Mouse (Mus musculus) layer of hippocampus, postnatal 10 days (tissue): ENCODE results near the gene Gm45521. TPM values are rescaled to one million over a fixed set of nuclear protein-coding genes. Genes with fewer than 3 reads are reported as not detected.

Source experiments
- DNase-seq, 2 experiments: peaks; one replicate each; pipeline ENCODE4 v3.0.0; 2021; ENCODE audit warnings: low spot score in 2 of 2
- long read RNA-seq: library from polyadenylated mRNA; stranded (forward); transcript quantifications from one replicate; pipeline ENCODE4 v2.0.0, GENCODE M21; 2023
- total RNA-seq, 2 experiments: library from RNA; stranded (reverse); gene quantifications; 2 replicates each; pipeline ENCODE4 v1.2.3; 2021

The Gm45521 gene
- total RNA-seq: under 1 TPM; 0.54 to 0.96 TPM
- long read RNA-seq, partial matches to known transcripts: 0 of 1 reads
- long read RNA-seq, other reads (novel, unspliced or antisense): 1 of 1 reads

DNA sequence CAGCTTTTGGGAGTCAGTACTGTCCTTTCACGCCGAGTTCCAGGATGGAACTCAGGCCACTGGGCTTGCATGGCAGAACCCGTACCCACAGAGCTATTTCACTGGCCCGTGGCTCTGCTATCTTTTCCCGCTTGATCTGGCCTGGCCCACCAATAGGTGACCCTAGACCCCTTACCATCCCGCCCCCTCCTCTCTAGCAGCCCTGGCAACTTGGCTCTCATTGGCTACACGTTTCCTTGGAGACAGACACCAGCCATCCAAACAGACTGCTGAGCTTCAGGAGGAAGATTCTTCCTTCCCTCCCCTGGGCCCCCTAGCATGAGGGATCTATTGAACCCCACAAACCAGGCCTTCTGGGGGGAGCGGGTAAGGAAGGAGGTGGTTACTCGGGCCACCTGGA is at the start of gene Gm45521:
TSS of gene Gm45521 (plus strand) at position 240 of the 400 bp plus-strand sequence.
- DNase-seq: no peak

DNA sequence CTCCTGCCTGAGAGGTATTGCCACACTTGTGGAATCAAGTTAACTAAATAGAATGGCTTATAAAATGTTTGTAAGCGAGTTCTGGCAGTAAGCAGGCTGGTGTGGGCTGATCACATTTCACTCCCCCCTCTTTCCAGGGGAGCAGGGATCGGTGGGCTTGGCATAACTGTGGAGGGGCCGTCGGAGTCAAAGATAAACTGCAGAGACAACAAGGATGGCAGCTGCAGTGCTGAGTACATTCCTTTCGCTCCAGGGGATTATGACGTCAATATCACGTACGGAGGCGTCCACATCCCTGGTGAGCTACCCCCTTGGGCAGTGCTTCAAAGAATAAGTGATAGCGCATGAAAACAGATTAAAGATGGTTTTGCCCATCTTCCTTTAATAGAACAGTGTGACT is 47.6 kb upstream of the Gm45521 start:
- no peak for DNase-seq

GRCm38 (mm10) chr14:7913842-7914241 is 43.2 kb upstream of the Gm45521 start:
- no peak for DNase-seq

GRCm38 (mm10) chr14:7914461-7914860 is 42.6 kb upstream of the Gm45521 start:
- no peak for DNase-seq

DNA sequence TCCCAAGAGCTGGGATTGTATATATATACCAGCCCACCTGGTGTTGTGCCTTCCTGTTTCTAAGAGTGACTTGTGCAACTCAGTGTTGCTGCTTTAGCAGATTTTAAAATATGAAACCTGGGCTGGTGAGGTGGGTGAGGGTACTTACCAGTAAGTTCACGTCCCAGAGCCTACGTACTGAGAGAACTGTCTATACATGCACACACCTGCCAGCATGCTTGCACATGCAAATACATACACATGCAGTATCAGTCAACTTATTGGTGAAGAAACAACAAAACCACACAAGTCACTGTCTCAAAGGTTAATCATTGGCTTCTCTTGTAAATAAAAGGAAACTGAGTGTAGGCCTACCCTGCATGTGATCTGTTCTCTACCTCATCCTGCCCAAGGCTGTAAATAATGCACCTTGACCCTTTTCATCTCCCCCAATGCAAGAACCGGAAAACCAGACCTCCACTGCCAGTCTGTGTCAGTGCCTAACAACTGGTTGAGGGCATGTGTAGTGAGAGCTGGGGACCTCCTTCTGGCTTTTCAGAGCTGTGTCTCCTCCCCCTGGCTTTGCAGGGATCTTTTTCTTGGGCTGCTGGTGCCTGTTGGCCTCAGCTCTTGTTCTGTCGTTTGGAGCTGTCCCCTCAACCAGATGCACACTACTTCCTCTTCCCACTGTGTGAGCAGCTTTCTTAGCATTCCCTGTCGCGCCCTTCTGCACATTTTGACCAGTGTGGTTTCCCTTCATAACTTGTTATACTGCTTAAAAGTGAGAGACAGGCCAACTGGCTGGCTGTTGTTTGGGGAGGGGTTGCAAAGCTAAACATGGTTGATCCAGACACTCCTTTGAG is 38.7 kb upstream of the Gm45521 start:
- DNase-seq: no peak

DNA sequence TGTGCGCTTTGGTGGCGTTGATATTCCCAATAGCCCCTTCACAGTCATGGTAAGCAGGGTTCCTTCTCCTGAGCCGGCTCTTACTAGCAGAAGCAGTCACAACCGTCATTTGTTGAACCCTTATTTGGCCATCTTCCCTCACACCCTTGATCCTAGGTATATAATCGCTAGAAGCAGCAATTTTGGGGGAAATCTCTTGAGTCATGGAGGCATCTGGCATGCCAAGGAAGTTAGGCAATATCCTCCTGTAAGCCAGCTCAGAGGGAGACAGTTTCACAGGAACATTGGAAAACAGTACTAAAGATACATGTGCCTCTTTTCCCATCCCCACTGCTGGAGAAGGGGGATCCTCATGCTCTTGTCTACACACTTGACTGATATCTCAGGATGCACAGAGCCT is 37.8 kb upstream of the Gm45521 start:
- no peak for DNase-seq

DNA sequence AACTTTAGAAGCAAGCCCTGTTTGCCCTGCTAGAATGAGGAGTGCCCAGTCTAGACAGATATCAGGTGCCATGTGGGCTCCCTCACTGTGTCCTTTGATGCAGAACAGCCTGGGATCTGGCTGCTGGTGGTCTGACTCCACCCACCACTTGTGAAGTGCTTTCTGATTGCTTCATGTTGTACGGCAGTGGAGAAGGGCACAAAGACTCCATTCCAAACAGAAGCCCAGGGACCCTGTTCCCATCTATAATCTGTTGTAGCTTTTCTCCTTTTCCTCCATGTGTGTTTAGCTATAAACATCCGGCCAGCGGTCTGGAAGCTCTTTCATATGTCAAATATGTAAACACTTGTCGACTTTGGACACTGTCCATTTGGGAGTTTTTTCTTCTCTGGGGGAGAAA is 37.2 kb upstream of the Gm45521 start:
- DNase-seq: no peak

DNA sequence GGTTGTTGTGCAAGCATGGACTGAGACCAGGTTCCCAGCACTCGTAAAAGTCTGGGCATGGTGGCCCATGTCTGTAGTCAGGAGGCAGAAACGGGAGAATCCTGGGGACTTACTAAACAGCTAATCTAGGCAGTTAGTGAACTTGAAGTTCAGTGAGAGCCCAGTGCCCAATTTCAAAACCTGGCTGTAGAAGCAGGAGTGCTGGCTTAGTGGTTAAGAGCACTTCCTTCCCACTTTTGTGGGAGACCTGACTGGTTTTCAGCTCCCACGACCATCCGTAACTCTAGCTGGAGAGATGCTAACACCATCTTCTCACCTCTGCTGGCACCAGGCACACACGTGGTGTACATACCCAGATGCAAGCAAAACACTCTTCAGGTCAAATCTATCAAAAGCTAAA is 35.6 kb upstream of the Gm45521 start:
- DNase-seq: no peak

- DNase-seq: no peak
Observed at GRCm38 (mm10) chr14:7923635-7924034, 33.5 kb upstream of the Gm45521 start.

GRCm38 (mm10) chr14:7928362-7928761 is 28.7 kb upstream of the Gm45521 start:
- DNase-seq: no peak

DNA sequence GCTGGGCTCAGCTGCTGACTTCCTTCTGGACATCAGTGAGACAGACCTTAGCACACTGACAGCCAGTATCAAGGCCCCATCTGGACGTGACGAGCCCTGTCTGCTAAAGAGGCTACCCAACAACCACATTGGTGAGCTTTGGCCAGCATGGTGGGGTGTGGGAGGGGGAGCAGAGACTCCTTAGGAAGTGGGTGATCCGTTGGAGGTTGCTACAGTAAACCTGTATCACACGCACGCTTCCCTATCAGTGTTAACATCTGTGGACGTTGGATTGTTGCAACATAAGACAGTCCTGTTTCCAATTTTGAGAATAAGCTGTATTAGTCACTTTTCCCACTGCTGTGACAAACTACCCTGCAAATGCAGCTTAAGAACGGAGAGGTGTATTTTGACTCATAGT is 28.1 kb upstream of the Gm45521 start:
- DNase-seq: no peak

DNA sequence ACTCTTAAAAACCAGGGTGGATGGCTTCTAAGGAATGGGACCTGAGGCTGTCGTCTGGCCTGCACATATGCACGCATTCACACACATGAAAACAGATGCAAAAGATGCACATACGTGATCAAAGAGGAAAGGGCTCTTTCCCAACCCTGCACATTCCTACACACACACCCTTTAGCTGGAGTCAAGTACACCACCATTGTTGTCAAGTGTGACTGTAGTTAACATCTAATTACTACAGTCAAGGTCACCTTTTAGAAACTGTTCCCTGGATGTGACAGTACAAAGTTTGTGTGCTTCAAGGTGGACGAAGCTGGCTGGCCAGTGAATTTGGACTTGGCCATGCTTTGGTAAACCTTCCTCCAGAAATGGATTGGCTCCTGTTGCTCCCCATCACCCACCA is 24.9 kb upstream of the Gm45521 start:
- DNase-seq: no peak

- no peak for DNase-seq
Observed at GRCm38 (mm10) chr14:7934166-7934565, 22.9 kb upstream of the Gm45521 start.

DNA sequence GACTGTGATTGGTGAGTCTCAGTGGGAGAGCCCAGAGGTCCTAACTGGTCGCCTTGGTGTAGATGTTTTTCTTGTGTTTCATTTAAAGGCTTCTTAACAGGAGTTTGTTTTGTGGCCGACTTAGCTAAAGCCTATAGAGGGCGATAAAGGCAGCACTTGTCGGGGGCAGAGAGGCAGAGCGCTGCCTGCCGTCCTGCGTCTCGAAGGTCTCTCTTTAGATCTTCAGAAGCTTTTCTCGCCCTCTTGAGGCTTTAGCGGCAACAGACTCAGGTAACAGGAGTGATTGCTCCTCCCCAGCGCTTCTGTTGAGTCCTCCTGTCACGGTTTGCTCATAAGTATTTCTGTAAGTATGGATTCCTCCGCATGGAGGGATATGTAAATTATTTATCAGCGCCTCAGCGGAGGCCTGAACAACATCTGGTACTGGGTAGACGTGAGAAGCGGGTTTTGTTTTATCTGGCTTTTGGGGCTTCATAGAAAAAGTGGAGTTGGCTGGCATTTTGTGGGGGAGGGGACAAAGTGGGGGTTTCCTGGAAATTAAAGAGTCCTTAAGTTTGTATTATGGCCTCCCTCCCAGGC is 19.9 kb upstream of the Gm45521 start:
- peak in 1 of 2 experiments; percentile 32 for DNase-seq

GRCm38 (mm10) chr14:7938809-7939784 is 18.0 kb upstream of the Gm45521 start:
- peak; percentile 38 to 53 for DNase-seq

DNA sequence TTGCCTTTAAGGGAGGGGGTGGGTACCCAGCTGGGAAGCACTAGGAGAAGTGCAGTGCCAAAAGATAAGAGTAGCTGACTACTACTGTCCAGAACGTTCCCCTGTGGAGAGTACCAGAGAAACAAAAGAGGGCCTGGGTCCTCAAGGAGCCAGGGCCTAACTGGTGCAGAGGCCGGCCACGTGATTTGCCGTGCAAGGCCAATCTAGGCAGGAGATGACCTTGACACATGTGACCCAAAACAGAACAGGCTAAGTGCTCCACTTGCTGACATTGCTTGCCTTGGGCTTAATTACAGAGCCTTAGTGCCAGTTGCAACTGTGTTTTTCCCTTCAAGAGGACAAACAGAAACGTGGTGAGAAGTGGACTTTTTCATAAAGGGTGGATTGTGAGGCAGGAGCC is 15.7 kb upstream of the Gm45521 start:
- DNase-seq: no peak

DNA sequence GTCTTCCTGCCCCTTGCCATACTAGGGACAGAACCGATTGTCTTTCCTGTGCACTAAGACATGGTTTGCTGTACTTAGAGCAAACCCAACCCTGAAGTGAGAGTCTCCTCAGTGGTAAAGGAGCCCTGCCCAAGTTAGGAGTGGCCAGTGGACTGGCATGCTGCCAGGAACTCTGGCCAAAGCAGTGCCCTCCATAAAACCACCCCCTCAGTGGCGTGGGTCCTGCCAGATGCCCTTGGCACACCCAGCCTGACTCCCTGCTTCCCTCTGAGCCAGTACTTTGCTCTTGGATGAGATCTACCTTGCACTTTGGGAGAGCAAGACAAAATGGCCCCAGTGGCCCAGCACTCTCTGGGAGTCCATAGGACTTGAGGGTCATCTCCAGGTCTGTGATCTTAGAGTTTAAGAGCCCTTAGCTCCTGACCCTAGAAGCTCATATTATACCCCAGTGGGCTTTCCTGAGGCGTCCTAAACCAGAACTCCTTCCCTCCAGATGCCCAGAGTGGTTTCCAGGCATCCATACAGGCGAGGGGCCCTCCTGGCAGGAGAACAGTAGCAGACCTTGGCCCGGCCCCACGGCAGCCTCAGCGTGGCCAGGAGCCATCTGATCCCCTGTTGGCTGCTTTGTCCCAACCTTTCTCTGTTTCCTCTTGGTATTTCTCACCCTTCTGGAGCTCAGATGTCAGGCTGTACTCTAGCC is 13.8 kb upstream of the Gm45521 start:
- DNase-seq: peak; percentile 43 to 55

DNA sequence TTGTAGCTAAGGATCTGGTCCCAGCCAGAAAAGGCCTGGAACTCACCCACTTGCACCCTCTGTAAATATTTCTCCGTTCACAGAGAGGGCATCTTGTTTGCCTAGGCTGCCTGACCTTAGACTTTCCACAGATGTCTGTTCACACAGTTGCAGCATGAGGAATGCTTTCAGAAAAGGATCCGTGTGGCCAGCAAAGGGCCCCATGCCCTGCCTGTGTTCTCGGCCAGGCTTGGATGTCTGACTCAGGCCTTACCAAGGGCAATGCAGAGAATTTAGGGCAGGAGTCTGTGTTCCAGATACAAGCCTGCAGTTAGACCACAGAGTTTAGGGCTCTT is 13.3 kb upstream of the Gm45521 start:
- no peak for DNase-seq

DNA sequence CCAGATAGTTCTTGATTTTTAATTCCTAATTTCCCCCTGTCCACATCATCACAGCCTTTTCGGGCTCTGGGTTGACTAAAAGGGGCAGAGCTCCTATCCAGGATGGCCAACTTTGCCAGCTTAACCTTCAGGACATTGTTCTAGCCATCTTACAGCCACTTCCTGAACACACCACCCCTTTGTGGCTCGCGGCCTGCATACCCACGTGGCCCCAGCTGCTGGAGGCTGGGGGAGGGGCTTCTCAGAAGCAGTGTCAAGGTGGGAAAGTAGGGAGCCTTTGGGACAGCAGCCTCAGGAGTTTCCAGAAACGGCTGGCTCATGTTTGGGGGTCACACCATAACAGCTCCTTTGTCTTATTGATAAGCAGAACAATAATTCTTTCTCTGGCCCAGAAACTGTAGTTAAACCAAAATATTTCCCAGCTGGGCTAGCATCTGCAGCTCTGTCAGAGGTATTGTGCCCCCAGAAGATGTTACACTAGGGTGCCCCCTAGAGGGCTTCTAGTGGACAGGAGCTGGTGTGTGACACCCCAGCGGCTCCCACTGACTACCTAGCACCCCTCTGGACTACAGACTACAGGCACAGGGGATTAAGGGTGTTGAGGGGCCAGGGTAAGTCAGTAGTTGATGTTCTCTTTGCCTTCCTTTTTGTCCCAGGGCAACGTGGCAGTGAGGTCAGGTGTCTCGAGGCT is 12.6 kb upstream of the Gm45521 start:
- DNase-seq: peak in 1 of 2 experiments; percentile 52

DNA sequence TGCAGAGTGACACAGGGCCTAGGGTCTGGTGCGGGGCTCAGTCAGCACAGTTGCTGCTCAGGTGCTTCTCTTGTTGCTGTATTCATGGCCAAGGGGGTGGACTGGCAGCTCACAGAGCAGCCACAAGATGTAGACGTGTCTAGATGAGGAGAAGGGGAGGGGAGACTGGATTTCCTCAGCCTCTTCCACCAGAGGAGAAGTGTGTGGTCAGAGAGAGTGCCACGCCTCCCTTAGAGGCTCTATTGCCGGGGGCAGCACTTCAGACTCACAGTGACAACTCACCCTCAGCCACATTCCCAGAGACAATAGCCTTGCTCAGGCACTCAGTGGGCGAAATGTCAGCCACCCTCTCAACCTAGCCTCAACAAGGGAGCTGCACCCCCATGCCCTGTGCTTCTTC is 11.8 kb upstream of the Gm45521 start:
- DNase-seq: no peak
